Comparison of ENCODE assay signal across 8 mouse cellular contexts in the genomic region with DNA sequence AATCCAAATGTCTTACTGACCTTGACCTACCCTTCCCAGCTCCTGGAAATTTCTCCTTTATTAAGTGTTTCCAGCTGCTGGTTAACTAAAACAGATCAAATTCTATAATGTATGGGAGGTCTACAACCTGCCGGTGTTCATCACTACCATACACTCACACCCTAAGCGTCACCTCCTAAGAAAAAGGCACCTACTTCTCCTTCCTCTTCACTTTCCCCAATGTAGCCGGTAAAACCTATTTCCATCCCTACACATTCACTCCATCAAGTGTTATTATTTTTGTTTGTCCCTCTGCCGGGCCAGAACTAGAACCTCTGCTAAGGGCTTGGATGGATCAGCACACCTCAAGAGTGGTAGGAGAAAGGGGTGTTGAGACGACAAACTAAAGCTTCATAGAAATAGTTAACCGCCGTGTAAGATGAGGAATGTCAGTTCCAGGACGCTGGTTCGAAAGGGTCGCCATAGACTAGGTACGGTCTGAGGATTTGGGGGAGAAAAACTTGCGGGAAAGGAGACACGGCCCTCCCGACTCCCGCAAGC. TPM values are rescaled to one million over a fixed set of nuclear protein-coding genes. Genes with fewer than 3 reads are reported as not detected.
DNase-seq lines count a peak whose midpoint lies in the region; ATAC-seq and TF ChIP-seq lines count a peak whose summit lies in the region.

No protein-coding gene starts in this region.

- DNase-seq in lung, adult 2 months, result no peak
- no peak for DNase-seq in lung, postnatal 14 days
- DNase-seq in embryonic facial prominence, embryonic 14.5 days (ENCODE audit: low spot score), result no peak
- no peak for DNase-seq in limb, embryonic 10.5 days (ENCODE audit: low spot score)
- DNase-seq in cerebellum, adult 8-10 months, result no peak
- no peak for DNase-seq in cerebellum, adult 11 months
- no peak for DNase-seq in kidney, postnatal 25 days

- H3K9me3 ChIP-seq in embryonic facial prominence, embryonic 14.5 days (ENCODE audit: control insufficient read depth, low read length), result no peaks in the 10 kb centered on the region
- no peaks in the 10 kb centered on the region for H3K9me3 ChIP-seq in limb, embryonic 10.5 days (replicated peaks)

- 4% methylated on average over 15 of the region's 15 CpGs for WGBS in lung, adult 2 months
- WGBS in embryonic facial prominence, embryonic 14.5 days, result 6% methylated on average over 11 of the region's 15 CpGs
- WGBS in limb, embryonic 10.5 days, result 5% methylated on average over 15 of the region's 15 CpGs
- WGBS in olfactory bulb, adult 2 months, result 2% methylated on average over 15 of the region's 15 CpGs

- no peak for TF ChIP-seq POLR2A in lung, adult 2 months (IDR thresholded peaks at IDR 0.05; ENCODE audit: borderline replicate concordance, extremely low read depth, low read depth, low read length)
- no peak for TF ChIP-seq POLR2A in olfactory bulb, adult 2 months (IDR thresholded peaks at IDR 0.05; ENCODE audit: insufficient read depth, low read depth, low read length)

- H3K36me3 ChIP-seq in embryonic facial prominence, embryonic 14.5 days (ENCODE audit: control insufficient read depth, insufficient read depth, low read length), result peaks cover 13% of the 10 kb centered on the region
- H3K36me3 ChIP-seq in limb, embryonic 10.5 days, result peaks cover 30% of the 10 kb centered on the region

- ATAC-seq in embryonic facial prominence, embryonic 14.5 days (ENCODE audit: low read depth), result peak; percentile 47

- no peaks in the 10 kb centered on the region for H3K4me1 ChIP-seq in lung, adult 2 months (ENCODE audit: control insufficient read depth, insufficient read depth, low read length)
- peaks cover 13% of the 10 kb centered on the region for H3K4me1 ChIP-seq in embryonic facial prominence, embryonic 14.5 days (ENCODE audit: control insufficient read depth, insufficient read depth, low read length)
- peaks cover 26% of the 10 kb centered on the region for H3K4me1 ChIP-seq in limb, embryonic 10.5 days
- H3K4me1 ChIP-seq in olfactory bulb, adult 2 months (ENCODE audit: control insufficient read depth, insufficient read depth, low read length), result peaks cover 2% of the 10 kb centered on the region; the same call in 1 of the 2 replicates

- no peak overlapping the region; the same call in 1 of the 2 replicates for H3K27ac ChIP-seq in embryonic facial prominence, embryonic 14.5 days (replicated peaks; ENCODE audit: low read depth, low read length)
- peak overlapping the region; percentile 94 for H3K27ac ChIP-seq in limb, embryonic 10.5 days
- peak overlapping the region; percentile 56 for H3K27ac ChIP-seq in olfactory bulb, adult 2 months (ENCODE audit: insufficient read depth, low read depth, low read length)

- peak overlapping the region; percentile 83 for H3K4me3 ChIP-seq in lung, adult 2 months (replicated peaks; ENCODE audit: extremely low read depth, low read depth, low read length)
- H3K4me3 ChIP-seq in embryonic facial prominence, embryonic 14.5 days (ENCODE audit: low read depth, low read length), result peak overlapping the region; percentile 78
- peak overlapping the region; percentile 97 for H3K4me3 ChIP-seq in limb, embryonic 10.5 days
- peak overlapping the region; percentile 75 for H3K4me3 ChIP-seq in olfactory bulb, adult 2 months (ENCODE audit: insufficient read depth, low read depth, low read length)

- peak overlapping the region; percentile 71 for H3K9ac ChIP-seq in embryonic facial prominence, embryonic 14.5 days (ENCODE audit: low read depth, low read length)

- H3K4me2 ChIP-seq in embryonic facial prominence, embryonic 14.5 days (ENCODE audit: low read depth, low read length), result peak overlapping the region; percentile 78

- no peaks in the 10 kb centered on the region for H3K27me3 ChIP-seq in embryonic facial prominence, embryonic 14.5 days (replicated peaks; ENCODE audit: control insufficient read depth, insufficient read depth, low read length)
- H3K27me3 ChIP-seq in limb, embryonic 10.5 days (ENCODE audit: low read depth, poor library complexity, severe bottlenecking), result peaks cover 9% of the 10 kb centered on the region

- no peak for TF ChIP-seq CTCF in lung, adult 2 months (IDR thresholded peaks at IDR 0.05; ENCODE audit: insufficient read depth, low read length)
- TF ChIP-seq CTCF in olfactory bulb, adult 2 months (IDR thresholded peaks at IDR 0.05; ENCODE audit: insufficient read depth, low read depth, low read length), result no peak

RNA-seq across cellular contexts. Expression of a gene that starts 0.4 kb away (rescaled TPM):
- polyA plus RNA-seq in lung, adult 2 months (2012; rRNA removed), result 3.8 and 6.8 TPM in 2 replicates
- 12.9 and 14.7 TPM in 2 replicates for polyA plus RNA-seq in embryonic facial prominence, embryonic 14.5 days (2014; fragmentation: Nextera tagmentation; extraction: Ambion mirVana)
- polyA plus RNA-seq in limb, embryonic 10.5 days (2016; fragmentation: Nextera tagmentation; extraction: Ambion mirVana), result 10.4 and 12.5 TPM in 2 replicates
- polyA plus RNA-seq in olfactory bulb, adult 2 months (2012; ENCODE audit: insufficient read depth, insufficient read length, low replicate concordance, missing spikeins), result not detected in 2 replicates

RNA-seq across cellular contexts. Expression of a gene that starts 0.5 kb away (rescaled TPM):
- polyA plus RNA-seq in lung, adult 2 months (2012; rRNA removed), result 0.38 and 0.49 TPM in 2 replicates
- polyA plus RNA-seq in embryonic facial prominence, embryonic 14.5 days (2014; fragmentation: Nextera tagmentation; extraction: Ambion mirVana), result 8.8 and 9.3 TPM in 2 replicates
- polyA plus RNA-seq in limb, embryonic 10.5 days (2016; fragmentation: Nextera tagmentation; extraction: Ambion mirVana), result 36.3 and 37.5 TPM in 2 replicates
- not detected in 2 replicates for polyA plus RNA-seq in olfactory bulb, adult 2 months (2012; ENCODE audit: insufficient read depth, insufficient read length, low replicate concordance, missing spikeins)

RNA-seq across cellular contexts. Expression of a gene that starts 25.9 kb away (rescaled TPM):
- polyA plus RNA-seq in lung, adult 2 months (2012; rRNA removed), result not detected in 2 replicates
- not detected in 2 replicates for polyA plus RNA-seq in embryonic facial prominence, embryonic 14.5 days (2014; fragmentation: Nextera tagmentation; extraction: Ambion mirVana)
- not detected in 2 replicates for polyA plus RNA-seq in limb, embryonic 10.5 days (2016; fragmentation: Nextera tagmentation; extraction: Ambion mirVana)
- polyA plus RNA-seq in olfactory bulb, adult 2 months (2012; ENCODE audit: insufficient read depth, insufficient read length, low replicate concordance, missing spikeins), result not detected in 2 replicates

RNA-seq across cellular contexts. Expression of a gene that starts 35.3 kb away (rescaled TPM):
- 5.1 and 6.1 TPM in 2 replicates for polyA plus RNA-seq in lung, adult 2 months (2012; rRNA removed)
- 6.1 and 7.0 TPM in 2 replicates for polyA plus RNA-seq in embryonic facial prominence, embryonic 14.5 days (2014; fragmentation: Nextera tagmentation; extraction: Ambion mirVana)
- polyA plus RNA-seq in limb, embryonic 10.5 days (2016; fragmentation: Nextera tagmentation; extraction: Ambion mirVana), result 8.1 and 11.1 TPM in 2 replicates
- not detected in 2 replicates for polyA plus RNA-seq in olfactory bulb, adult 2 months (2012; ENCODE audit: insufficient read depth, insufficient read length, low replicate concordance, missing spikeins)

RNA-seq across cellular contexts. Expression of a gene that starts 36.4 kb away (rescaled TPM):
- polyA plus RNA-seq in lung, adult 2 months (2012; rRNA removed), result 19.9 and 26.1 TPM in 2 replicates
- 7.3 and 8.2 TPM in 2 replicates for polyA plus RNA-seq in embryonic facial prominence, embryonic 14.5 days (2014; fragmentation: Nextera tagmentation; extraction: Ambion mirVana)
- polyA plus RNA-seq in limb, embryonic 10.5 days (2016; fragmentation: Nextera tagmentation; extraction: Ambion mirVana), result 6.9 and 8.7 TPM in 2 replicates
- polyA plus RNA-seq in olfactory bulb, adult 2 months (2012; ENCODE audit: insufficient read depth, insufficient read length, low replicate concordance, missing spikeins), result not detected in 2 replicates
